Mouse (Mus musculus) ZHBTc4 (cell line): ENCODE data around the gene Mlxip.

ENCODE experiments used
- DNase-seq: peaks from one replicate; pipeline ENCODE4 v3.0.0-alpha.2; 2011; ENCODE audit warnings: low read depth, low spot score

Mlxip gene

GRCm38 (mm10) chr5:123432305-123432874 lies 37.8 kb downstream of the Mlxip start:
- DNase-seq: no peak

DNA sequence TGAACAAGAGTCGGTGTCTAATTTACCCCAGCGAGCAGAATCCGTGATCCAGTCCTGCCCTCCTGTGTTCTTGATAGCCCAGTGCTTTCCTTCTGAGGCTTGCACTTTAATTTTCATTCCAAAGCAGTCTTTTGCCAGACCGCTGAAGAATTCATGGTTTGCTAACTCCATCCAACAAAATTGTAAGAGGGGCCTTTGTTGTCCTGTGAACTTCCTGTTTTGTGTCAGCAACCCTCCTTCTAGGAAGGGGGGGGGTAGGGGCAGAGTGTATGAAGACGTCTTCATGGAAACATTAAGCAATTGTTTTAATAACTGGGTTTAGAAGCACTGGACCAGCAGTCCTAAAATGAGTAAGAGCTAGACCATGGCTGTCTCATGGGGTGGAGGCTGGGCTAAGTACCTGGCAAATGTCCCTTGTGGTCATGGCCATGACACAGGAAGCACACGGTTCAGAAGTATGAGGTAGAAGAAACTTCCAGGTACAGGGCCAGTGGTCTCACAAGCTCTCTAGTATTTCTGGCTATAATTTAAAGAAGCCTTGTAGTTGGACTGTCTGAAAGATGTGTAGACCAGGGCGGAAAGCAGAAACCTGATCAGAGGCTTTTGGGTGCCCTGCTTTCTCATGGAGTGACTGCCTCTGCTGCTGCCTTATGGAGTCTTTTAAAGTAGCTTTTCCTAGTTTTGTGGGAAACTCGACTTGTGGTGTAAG lies 41.6 kb downstream of the Mlxip start:
- no peak for DNase-seq

- DNase-seq: peak; percentile 57
These were observed 42.2 kb downstream of the Mlxip start for GRCm38 (mm10) chr5:123436780-123437175.

DNA sequence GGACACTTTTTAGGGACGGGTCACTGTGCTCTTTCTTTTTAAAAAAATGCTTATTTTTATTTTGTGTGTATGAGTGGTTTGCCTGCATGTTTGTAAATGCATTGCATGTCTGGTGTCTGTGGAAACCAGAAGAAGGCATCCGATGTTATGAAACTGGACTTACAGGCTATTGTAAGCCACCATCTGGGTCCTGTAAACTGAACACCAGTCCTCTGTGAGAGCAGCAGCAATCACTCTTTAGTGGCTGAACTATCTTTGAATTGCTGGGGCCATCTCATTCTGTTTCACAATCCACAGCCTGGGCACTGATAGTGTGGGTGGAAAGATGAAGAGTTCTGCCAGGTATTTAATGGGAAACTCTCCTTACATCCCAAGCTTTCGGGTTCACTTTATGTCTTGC lies 43.8 kb downstream of the Mlxip start:
- DNase-seq: no peak

- no peak for DNase-seq
These were observed 44.7 kb downstream of the Mlxip start for GRCm38 (mm10) chr5:123439312-123439711.

- peak; percentile 28 for DNase-seq
These were observed 45.3 kb downstream of the Mlxip start for GRCm38 (mm10) chr5:123439941-123440340.

- DNase-seq: no peak
These were observed 46.1 kb downstream of the Mlxip start for GRCm38 (mm10) chr5:123440664-123441063.

GRCm38 (mm10) chr5:123442283-123442682 lies 47.7 kb downstream of the Mlxip start:
- DNase-seq: no peak

- peak; percentile 81 for DNase-seq
These were observed 49.5 kb downstream of the Mlxip start for GRCm38 (mm10) chr5:123444069-123444468.

DNA sequence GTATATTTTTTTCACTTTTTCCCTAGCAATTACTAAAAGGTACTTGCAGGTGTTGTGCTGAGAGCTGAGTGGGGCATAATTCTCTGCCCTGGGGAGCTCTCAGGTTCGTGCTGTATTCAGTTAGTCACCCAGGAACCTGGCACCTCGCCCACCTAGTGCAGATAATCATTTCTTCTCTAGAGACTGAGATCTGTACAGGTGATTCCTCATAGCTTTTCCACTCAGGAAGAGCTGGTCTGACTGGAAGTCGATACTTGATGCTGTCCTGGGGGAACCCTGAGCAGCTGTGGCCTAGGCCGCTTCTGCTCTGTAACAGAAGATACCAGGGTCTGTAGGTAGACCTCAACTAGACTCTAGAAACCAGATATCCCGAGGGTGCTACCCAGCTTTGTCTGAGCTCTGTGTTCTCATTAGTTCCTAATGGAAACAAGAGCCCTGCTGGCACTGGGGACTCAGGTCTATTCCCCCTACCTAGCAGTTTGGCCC lies 50.3 kb downstream of the Mlxip start:
- no peak for DNase-seq

- no peak for DNase-seq
These were observed 57.3 kb downstream of the Mlxip start for GRCm38 (mm10) chr5:123451886-123452285.

DNA sequence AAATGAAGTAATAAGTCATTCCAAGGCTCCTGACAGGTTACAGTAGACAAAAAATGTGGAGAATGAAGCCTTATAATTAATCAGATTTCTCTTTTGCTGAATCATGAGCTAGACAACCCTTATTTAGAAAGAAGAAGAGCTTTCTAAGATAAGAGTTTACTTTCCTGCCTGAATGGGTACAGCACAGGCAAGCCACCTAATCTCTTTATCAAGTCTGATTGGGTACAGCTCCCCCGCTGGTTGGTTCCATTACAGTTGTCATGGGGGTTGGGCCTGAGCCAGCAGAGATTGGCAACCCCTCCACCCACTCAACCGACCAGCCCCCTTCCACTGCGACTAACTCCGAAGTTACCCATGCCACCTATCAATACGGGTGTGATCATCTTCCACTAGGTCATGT lies 66.8 kb downstream of the Mlxip start:
- DNase-seq: peak; percentile 17

GRCm38 (mm10) chr5:123464638-123465037 lies 70.0 kb downstream of the Mlxip start:
- no peak for DNase-seq

GRCm38 (mm10) chr5:123470784-123471400 lies 76.3 kb downstream of the Mlxip start:
- DNase-seq: no peak

- no peak for DNase-seq
These were observed 79.2 kb downstream of the Mlxip start for GRCm38 (mm10) chr5:123473817-123474216.

- no peak for DNase-seq
These were observed 93.2 kb downstream of the Mlxip start for GRCm38 (mm10) chr5:123487659-123488395.

- DNase-seq: no peak
These were observed 94.7 kb downstream of the Mlxip start, which contains the start of the genes Lrrc43 and Il31 for GRCm38 (mm10) chr5:123489112-123489785. Lrrc43 (plus strand) TSS chr5:123489305. Il31 (minus strand) TSS chr5:123489489.

- DNase-seq: no peak
These were observed 95.3 kb downstream of the Mlxip start for GRCm38 (mm10) chr5:123489935-123490334.

- peak; percentile 39 for DNase-seq
These were observed 105.1 kb downstream of the Mlxip start for GRCm38 (mm10) chr5:123499717-123500116.

- no peak for DNase-seq
These were observed 107.4 kb downstream of the Mlxip start for GRCm38 (mm10) chr5:123501973-123502372.
